Mouse (Mus musculus): Measurements from ENCODE around the gene Reps2. TPM values are rescaled to one million over a fixed set of nuclear protein-coding genes. Genes with fewer than 3 reads are reported as not detected.

The Reps2 gene
- polyA plus RNA-seq (2015; fragmentation: Nextera tagmentation; extraction: Ambion mirVana), result 0.52 and 0.61 TPM in 2 replicates

GRCm38 (mm10) chrX:162643091-162643788 lies at the start of gene Reps2:
Reps2 (minus strand) TSS chrX:162643649.
- H3K4me2 ChIP-seq, result peak within 1 kb of the TSS; percentile 92
- H3K9ac ChIP-seq, result peak within 1 kb of the TSS; percentile 49
- H3K27ac ChIP-seq, result no peak within 1 kb of the TSS
- H3K4me3 ChIP-seq, result peak within 1 kb of the TSS; percentile 56
- 17% methylated on average over 50 of the region's 61 CpGs for WGBS
- H3K4me1 ChIP-seq, result no peaks in the 10 kb centered on the region
- no peaks in the 10 kb centered on the region for H3K36me3 ChIP-seq
- peak; percentile 97 for ATAC-seq (ENCODE audit: borderline replicate concordance, extremely low read depth, low FRiP score, low TSS enrichment)
- no peaks in the 10 kb centered on the region for H3K9me3 ChIP-seq
- H3K27me3 ChIP-seq, result peaks cover 21% of the 10 kb centered on the region; the same call in 1 of the 2 replicates

GRCm38 (mm10) chrX:162691272-162691671 lies 47.8 kb upstream of the Reps2 start:
- no peaks in the 10 kb centered on the region for H3K9me3 ChIP-seq
- 45% methylated on average over 2 of the region's 2 CpGs for WGBS
- no peak for ATAC-seq (ENCODE audit: borderline replicate concordance, extremely low read depth, low FRiP score, low TSS enrichment)

GRCm38 (mm10) chrX:162685394-162685793 lies 41.9 kb upstream of the Reps2 start:
- Histone ChIP-seq H3K27me3 (no peaks in the 10 kb centered on the region), H3K4me2 (no peak overlapping the region), H3K4me1 (no peaks in the 10 kb centered on the region), H3K27ac (no peak overlapping the region), H3K36me3 (no peaks in the 10 kb centered on the region), H3K9ac (no peak overlapping the region), H3K4me3 (no peak overlapping the region), H3K9me3 (no peaks in the 10 kb centered on the region)
- no peak for ATAC-seq (ENCODE audit: borderline replicate concordance, extremely low read depth, low FRiP score, low TSS enrichment)
- 77% methylated on average over 1 of the region's 1 CpGs for WGBS

More at GRCm38 (mm10) chrX:162691272-162691671, 47.8 kb upstream of the Reps2 start:
- no peaks in the 10 kb centered on the region for H3K27me3 ChIP-seq
- no peak overlapping the region for H3K9ac ChIP-seq
- H3K27ac ChIP-seq, result no peak overlapping the region
- no peak overlapping the region for H3K4me2 ChIP-seq
- no peak overlapping the region for H3K4me3 ChIP-seq
- H3K4me1 ChIP-seq, result no peaks in the 10 kb centered on the region
- no peaks in the 10 kb centered on the region for H3K36me3 ChIP-seq

- 74% methylated on average over 2 of the region's 2 CpGs for WGBS
- ATAC-seq (ENCODE audit: borderline replicate concordance, extremely low read depth, low FRiP score, low TSS enrichment), result no peak
- Histone ChIP-seq H3K9ac (no peak overlapping the region), H3K4me1 (no peaks in the 10 kb centered on the region), H3K9me3 (no peaks in the 10 kb centered on the region), H3K4me2 (no peak overlapping the region), H3K4me3 (no peak overlapping the region), H3K27ac (no peak overlapping the region), H3K36me3 (no peaks in the 10 kb centered on the region), H3K27me3 (no peaks in the 10 kb centered on the region)
Observed at GRCm38 (mm10) chrX:162679506-162679905, 36.1 kb upstream of the Reps2 start.

DNA sequence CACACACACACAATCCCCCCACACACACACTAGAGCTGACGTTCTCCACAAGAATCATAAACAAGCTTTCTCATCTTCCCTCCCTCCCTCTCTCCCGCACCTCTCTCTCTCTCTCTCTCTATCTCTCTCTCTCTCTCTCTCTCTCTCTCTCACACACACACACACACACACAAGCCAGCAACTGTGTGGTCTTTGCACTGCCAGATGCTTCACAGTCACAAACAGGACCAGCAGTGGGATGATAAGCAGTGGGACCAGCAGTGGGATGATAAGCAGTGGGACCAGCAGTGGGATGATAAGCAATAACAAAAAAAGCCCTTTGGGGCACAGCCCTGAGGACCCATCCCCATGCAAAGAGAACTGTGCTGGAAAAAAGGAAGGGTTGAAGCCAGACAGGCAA lies 35.4 kb upstream of the Reps2 start:
- Histone ChIP-seq H3K4me2 (no peak overlapping the region), H3K9ac (no peak overlapping the region), H3K27ac (no peak overlapping the region), H3K4me1 (no peaks in the 10 kb centered on the region), H3K36me3 (no peaks in the 10 kb centered on the region), H3K9me3 (no peaks in the 10 kb centered on the region), H3K27me3 (no peaks in the 10 kb centered on the region), H3K4me3 (no peak overlapping the region)
- no peak for ATAC-seq (ENCODE audit: borderline replicate concordance, extremely low read depth, low FRiP score, low TSS enrichment)
- whole genome bisulfite sequencing, result 69% methylated on average over 2 of the region's 2 CpGs

GRCm38 (mm10) chrX:162666166-162666565 lies 22.7 kb upstream of the Reps2 start:
- Histone ChIP-seq H3K27me3 (no peaks in the 10 kb centered on the region), H3K9me3 (no peaks in the 10 kb centered on the region), H3K36me3 (no peaks in the 10 kb centered on the region), H3K4me1 (no peaks in the 10 kb centered on the region), H3K27ac (no peak overlapping the region), H3K4me2 (no peak overlapping the region), H3K9ac (no peak overlapping the region), H3K4me3 (no peak overlapping the region)
- no peak for ATAC-seq (ENCODE audit: borderline replicate concordance, extremely low read depth, low FRiP score, low TSS enrichment)
- WGBS, result 70% methylated on average over 2 of the region's 2 CpGs

DNA sequence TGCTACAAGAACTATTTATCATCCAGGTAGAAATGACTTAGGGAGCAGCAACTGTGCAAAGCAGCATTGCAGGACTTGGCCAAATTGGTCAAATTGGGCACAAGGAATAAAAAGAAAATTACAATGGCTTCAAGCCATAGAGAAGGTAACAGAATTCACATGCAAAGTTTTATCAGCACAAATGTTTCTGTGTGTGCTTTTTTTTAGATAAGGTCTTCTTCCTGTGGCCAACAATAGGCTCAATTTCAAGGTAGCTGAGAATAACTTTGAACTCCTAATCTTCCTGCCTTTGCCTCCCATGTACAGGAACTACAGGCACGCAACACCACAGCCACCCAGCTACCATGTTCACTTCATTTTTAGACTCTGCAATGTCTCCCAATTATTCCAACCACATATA lies 16.7 kb upstream of the Reps2 start:
- Histone ChIP-seq H3K4me1 (no peaks in the 10 kb centered on the region), H3K27me3 (no peaks in the 10 kb centered on the region), H3K9me3 (no peaks in the 10 kb centered on the region), H3K4me2 (no peak overlapping the region), H3K36me3 (no peaks in the 10 kb centered on the region), H3K27ac (no peak overlapping the region), H3K9ac (no peak overlapping the region), H3K4me3 (no peak overlapping the region)
- 81% methylated on average over 1 of the region's 1 CpGs for WGBS
- no peak for ATAC-seq (ENCODE audit: borderline replicate concordance, extremely low read depth, low FRiP score, low TSS enrichment)

DNA sequence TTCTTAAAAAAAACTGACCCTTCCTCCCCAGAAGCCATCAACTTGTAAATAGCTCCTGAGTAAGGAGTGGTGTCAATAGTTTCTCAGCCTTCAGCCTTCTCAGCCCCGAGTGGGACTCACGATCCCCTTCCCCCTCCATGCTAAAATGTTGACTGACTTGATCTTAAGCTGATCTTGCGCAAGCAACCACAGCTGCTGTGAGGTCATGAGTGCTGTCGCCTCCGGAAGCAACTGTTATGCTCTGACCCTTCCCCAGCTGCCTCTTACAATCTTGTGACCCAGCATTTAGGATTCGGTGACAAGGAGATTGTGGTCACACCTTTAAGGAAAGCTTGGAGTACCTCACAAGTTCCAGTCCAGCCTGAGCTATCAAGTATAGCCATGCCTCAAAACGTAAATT lies 10.1 kb upstream of the Reps2 start:
- no peak overlapping the region for H3K9ac ChIP-seq
- H3K27ac ChIP-seq, result no peak overlapping the region
- no peaks in the 10 kb centered on the region for H3K36me3 ChIP-seq
- no peak for ATAC-seq (ENCODE audit: borderline replicate concordance, extremely low read depth, low FRiP score, low TSS enrichment)
- H3K4me1 ChIP-seq, result no peaks in the 10 kb centered on the region
- H3K9me3 ChIP-seq, result no peaks in the 10 kb centered on the region
- WGBS, result 76% methylated on average over 7 of the region's 7 CpGs
- no peak overlapping the region for H3K4me2 ChIP-seq
- no peak overlapping the region for H3K4me3 ChIP-seq
- H3K27me3 ChIP-seq, result no peaks in the 10 kb centered on the region

- ATAC-seq (ENCODE audit: borderline replicate concordance, extremely low read depth, low FRiP score, low TSS enrichment), result no peak
- Histone ChIP-seq H3K9me3 (no peaks in the 10 kb centered on the region), H3K27ac (no peak overlapping the region), H3K4me2 (no peak overlapping the region), H3K9ac (no peak overlapping the region), H3K27me3 (no peaks in the 10 kb centered on the region), H3K36me3 (no peaks in the 10 kb centered on the region), H3K4me1 (no peaks in the 10 kb centered on the region), H3K4me3 (no peak overlapping the region)
- WGBS, result 79% methylated on average over 3 of the region's 3 CpGs
Observed at GRCm38 (mm10) chrX:162652445-162652844, 9.0 kb upstream of the Reps2 start.

DNA sequence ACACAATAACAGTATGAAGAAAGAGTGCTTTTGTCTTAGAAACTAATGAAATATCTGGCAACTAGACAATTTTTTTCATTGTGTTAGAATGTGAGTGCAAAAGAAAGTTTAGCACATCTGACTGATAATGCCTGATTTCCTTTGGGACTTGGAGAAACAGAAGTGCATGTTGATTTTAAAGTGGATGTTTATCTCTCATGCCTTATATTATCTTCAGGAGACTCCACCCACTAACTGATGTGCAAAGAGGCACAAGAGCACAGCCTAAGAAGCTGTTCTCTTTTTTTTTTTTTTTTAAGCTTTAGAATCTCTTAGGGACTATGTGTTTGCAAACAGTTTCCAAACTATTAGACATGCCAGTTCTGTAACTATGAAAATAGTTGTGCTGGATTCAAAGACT lies 7.7 kb upstream of the Reps2 start:
- Histone ChIP-seq H3K27ac (no peak overlapping the region), H3K4me3 (no peak overlapping the region), H3K9ac (no peak overlapping the region), H3K4me2 (no peak overlapping the region), H3K9me3 (no peaks in the 10 kb centered on the region), H3K36me3 (no peaks in the 10 kb centered on the region), H3K27me3 (no peaks in the 10 kb centered on the region; the same call in 1 of the 2 replicates), H3K4me1 (no peaks in the 10 kb centered on the region)
- ATAC-seq (ENCODE audit: borderline replicate concordance, extremely low read depth, low FRiP score, low TSS enrichment), result no peak

DNA sequence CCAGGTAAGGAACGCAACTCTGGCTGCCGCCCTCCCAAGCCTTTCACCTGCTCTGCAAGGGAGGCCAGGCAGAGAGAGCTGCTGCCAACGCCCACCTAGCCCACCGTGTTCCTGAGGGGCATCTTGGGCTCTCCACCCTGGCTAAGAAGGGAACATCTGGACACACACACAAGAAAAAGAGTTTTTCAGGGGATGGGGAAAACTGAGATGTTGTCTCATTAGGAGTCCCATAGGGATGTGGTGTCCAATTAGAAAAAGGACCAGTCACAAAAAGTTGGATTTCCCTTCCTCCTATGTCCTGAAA lies 292 bp upstream of the Reps2 start:
- H3K4me3 ChIP-seq, result peak overlapping the region; percentile 56
- no peaks in the 10 kb centered on the region for H3K36me3 ChIP-seq
- peak overlapping the region; percentile 92 for H3K4me2 ChIP-seq
- H3K27me3 ChIP-seq, result peaks cover 21% of the 10 kb centered on the region; the same call in 1 of the 2 replicates
- no peak overlapping the region for H3K27ac ChIP-seq
- H3K4me1 ChIP-seq, result no peaks in the 10 kb centered on the region
- ATAC-seq (ENCODE audit: borderline replicate concordance, extremely low read depth, low FRiP score, low TSS enrichment), result no peak
- H3K9me3 ChIP-seq, result no peaks in the 10 kb centered on the region
- no peak overlapping the region for H3K9ac ChIP-seq
- 5% methylated on average over 4 of the region's 4 CpGs for WGBS

GRCm38 (mm10) chrX:162642402-162643090 lies 903 bp downstream of the Reps2 start:
- peak overlapping the region; percentile 56 for H3K4me3 ChIP-seq
- H3K36me3 ChIP-seq, result no peaks in the 10 kb centered on the region
- no peaks in the 10 kb centered on the region for H3K9me3 ChIP-seq
- H3K4me2 ChIP-seq, result peak overlapping the region; percentile 92
- H3K27me3 ChIP-seq, result peaks cover 21% of the 10 kb centered on the region; the same call in 1 of the 2 replicates
- no peaks in the 10 kb centered on the region for H3K4me1 ChIP-seq
- 46% methylated on average over 11 of the region's 11 CpGs for WGBS
- no peak overlapping the region for H3K27ac ChIP-seq
- ATAC-seq (ENCODE audit: borderline replicate concordance, extremely low read depth, low FRiP score, low TSS enrichment), result no peak
- no peak overlapping the region for H3K9ac ChIP-seq
